Mouse (Mus musculus): ENCODE measurements around the gene Isl2.

GRCm38 (mm10) chr9:55525716-55526115 is 12.8 kb upstream of the Isl2 start:
- peak; percentile 65 for TF ChIP-seq CTCF (conservative IDR thresholded peaks at IDR 0.05; ENCODE audit: insufficient read depth, insufficient read length, low read depth, low read length)
- no peak for TF ChIP-seq POLR2A (IDR thresholded peaks at IDR 0.05; ENCODE audit: low read depth, low read length)
